Mouse (Mus musculus): ENCODE measurements around the gene Traf5.

The Traf5 gene

GRCm38 (mm10) chr1:192061666-192062306 lies 30.6 kb downstream of the Traf5 start:
- no peak for DNase-seq (ENCODE audit: low spot score)

DNA sequence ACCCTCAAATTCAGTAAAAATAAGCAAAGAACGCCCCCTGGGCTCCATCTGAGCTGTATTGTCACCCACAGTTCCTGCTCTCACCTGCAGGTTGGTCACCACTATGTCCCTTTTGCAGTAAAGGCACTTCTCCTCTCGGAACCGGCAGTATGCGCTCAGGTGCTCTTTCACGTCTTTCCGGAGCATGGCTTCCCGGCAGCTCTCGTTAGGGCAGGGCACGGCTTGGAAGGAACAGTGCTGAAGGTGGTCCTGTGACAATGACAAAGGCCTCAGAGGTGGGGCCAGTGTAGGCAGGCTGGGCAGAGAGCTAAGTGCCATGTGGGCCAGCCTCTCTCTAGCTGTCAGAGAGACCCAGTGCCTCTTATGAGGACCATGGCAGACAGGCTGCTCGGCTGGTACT lies 33.4 kb downstream of the Traf5 start:
- DNase-seq (ENCODE audit: low spot score) = no peak

GRCm38 (mm10) chr1:192053726-192054125 lies 38.6 kb downstream of the Traf5 start:
- DNase-seq (ENCODE audit: low spot score) = no peak

DNA sequence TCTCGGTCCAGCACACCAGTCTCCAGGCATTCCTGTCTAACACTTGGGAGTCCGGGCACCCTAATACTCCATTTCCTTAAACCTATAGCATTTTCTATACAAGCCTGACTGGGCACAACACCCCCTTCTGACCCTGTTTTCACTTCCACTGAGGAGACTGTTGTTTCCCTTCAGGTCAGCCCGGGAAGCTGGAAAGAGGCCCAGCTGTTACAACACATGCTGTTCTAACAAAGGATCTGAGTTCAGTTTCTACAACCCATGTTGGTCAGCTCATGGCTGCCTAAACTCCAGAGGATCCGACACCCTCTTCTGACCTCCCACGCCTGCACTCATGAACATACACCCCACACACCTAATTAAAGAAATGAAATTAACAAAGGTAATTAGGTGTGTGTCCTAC lies 39.4 kb downstream of the Traf5 start:
- DNase-seq (ENCODE audit: low spot score) = no peak

DNA sequence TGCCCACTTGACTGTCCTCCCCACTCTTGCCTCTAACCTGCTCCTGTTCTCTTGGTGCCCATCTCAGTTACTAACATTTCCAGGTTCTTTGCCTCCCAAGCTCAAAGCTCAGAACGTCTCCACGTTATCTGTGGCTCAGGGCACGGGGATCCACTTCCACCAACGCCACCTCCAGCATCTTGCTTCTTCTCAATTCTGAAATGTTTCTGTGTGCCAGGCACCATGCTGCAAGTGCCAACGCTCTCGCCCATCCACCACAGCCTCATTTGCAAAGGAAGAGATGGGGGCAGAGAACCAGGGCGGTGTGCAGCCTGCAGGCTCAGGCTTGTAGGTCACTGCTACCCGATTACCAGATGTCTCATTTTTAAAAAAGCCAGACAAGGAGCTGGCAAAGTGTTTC lies 39.9 kb downstream of the Traf5 start:
- DNase-seq (ENCODE audit: low spot score) = no peak

DNA sequence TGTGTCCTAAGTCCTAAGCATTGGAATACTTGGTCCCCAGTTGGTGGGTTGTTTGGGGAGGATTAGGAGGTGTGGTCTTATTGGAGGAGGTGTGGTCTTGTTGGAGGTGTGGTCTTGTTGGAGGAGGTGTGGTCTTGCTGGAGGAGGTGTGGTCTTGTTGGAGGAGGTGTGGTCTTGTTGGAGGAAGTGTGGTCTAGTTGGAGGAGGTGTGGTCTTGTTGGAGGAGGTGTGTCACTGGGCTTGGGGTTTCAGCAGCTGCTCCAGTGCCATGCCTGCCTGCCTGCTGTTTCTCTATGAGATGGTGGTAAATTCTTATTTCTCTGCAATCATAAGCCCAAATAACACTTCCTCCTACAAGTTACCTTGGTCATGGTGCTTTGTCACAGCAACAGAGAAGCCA lies 93.3 kb downstream of the Traf5 start:
- no peak for DNase-seq (ENCODE audit: low spot score)

GRCm38 (mm10) chr1:191996621-191997185 lies 95.7 kb downstream of the Traf5 start:
- DNase-seq (ENCODE audit: low spot score) = no peak

DNA sequence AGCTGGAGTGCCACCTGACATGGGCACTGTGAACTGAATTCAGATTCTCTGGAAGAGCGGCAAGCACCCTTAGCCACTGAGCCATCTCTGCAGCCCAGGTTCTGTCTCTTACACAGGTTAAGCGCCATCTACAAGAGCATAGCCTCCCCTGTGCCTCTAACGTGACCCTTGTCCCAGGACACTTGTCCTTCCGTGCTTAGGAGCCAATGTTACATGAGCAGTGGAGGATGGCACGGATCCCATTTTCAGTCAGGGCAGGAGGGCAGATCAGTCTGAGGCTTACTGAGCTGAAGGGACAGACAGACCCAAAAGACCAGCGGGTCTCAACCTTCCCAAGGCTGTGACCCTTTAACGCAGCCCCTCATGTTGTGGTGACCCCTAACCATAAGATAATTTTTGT lies 96.4 kb downstream of the Traf5 start:
- DNase-seq (ENCODE audit: low spot score) = no peak

- peak; percentile 66 for DNase-seq (ENCODE audit: low spot score)
These were observed 96.9 kb downstream of the Traf5 start for GRCm38 (mm10) chr1:191995488-191995887.

GRCm38 (mm10) chr1:191994476-191994875 lies 97.9 kb downstream of the Traf5 start:
- no peak for DNase-seq (ENCODE audit: low spot score)

DNA sequence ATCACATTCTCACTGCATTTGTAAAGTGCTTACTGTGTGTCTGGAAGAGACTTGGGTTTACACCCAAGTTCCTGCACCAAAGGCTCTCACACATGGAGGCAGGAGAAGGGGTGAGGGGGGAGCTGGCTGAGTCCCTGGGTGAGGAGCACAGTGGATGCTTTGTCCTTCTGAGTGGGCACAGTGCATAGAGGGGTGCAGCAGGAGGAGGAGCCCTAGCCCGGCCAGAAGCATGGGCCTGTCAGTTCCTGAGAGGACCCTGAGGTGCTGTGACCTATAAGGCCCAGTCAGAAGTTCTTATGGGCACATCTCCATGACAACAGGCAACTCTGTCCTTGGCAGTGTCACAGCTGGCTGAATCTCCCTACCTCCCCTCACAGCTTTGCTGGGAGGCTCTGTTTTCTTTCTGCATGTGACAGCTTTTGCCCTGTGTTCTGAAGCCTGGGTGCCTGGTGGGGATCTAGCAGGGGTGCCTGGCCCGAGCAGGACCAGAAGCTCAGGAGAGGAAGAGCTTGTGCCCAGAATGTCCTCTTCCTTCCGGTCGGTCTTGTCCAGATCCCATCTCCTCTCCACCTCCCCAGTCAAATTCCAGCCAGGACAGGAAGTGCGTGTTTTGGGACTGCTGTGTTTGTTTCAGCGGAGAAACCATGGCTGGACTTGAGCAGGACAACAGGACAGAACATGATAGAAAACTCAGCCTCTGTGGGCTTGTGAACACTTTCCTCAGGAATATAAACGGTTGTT lies 100.1 kb downstream of the Traf5 start:
- DNase-seq (ENCODE audit: low spot score) = no peak

DNA sequence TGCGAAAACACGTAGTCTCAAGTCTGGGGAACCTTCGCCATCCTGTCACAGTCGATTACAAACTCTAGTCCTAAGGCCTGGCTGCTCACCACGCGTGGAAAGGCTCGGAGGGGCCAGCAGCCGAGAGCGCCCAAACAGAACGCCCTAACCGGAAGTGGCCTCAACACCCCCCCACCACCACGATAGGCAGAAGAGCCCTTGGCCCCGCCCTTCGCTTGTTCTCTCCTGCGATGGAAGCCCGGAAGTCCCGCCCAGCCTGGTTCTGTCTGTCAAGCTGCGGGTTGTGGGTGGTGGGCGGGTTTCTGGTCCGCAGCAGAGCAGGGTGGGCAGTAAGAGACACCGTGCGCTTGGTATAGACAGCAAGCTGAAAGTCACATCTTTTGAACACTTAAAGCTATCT lies 102.4 kb downstream of the Traf5 start:
- peak; percentile 83 for DNase-seq (ENCODE audit: low spot score)

GRCm38 (mm10) chr1:191989060-191989459 lies 103.3 kb downstream of the Traf5 start:
- no peak for DNase-seq (ENCODE audit: low spot score)

DNA sequence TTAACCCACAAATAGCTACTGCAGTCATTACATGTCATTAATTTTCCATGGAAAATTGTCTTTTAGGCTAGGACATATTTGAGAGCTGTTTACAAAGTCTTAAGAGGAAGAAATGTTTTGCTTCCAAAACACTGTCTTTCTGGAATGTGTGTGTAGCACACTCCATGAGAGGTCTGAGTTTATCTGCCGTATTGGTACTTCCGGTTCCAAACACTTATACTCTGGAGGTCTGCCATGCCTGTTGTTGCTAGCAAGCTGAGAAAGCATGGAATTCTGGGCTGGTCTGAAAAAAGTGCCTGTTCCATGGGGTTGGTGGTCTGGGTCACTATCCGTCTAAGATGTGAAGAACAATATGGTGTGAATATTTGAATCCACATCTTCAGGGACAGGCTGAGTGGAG lies 103.7 kb downstream of the Traf5 start:
- DNase-seq (ENCODE audit: low spot score) = no peak

DNA sequence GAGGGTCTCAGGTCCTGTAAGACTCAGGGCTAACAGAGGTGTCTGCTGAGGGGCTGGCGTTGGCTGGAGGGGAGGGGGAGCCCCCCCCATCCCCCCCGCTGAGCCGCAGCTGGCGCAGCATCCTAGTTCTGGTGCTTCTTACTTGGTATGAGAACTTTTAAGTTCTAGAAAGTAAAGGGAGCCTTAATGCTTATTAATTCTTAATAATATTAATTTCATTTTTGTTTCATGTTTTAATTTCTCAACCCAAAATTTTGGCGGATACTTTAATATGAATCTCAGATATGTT lies 104.9 kb downstream of the Traf5 start:
- no peak for DNase-seq (ENCODE audit: low spot score)

DNA sequence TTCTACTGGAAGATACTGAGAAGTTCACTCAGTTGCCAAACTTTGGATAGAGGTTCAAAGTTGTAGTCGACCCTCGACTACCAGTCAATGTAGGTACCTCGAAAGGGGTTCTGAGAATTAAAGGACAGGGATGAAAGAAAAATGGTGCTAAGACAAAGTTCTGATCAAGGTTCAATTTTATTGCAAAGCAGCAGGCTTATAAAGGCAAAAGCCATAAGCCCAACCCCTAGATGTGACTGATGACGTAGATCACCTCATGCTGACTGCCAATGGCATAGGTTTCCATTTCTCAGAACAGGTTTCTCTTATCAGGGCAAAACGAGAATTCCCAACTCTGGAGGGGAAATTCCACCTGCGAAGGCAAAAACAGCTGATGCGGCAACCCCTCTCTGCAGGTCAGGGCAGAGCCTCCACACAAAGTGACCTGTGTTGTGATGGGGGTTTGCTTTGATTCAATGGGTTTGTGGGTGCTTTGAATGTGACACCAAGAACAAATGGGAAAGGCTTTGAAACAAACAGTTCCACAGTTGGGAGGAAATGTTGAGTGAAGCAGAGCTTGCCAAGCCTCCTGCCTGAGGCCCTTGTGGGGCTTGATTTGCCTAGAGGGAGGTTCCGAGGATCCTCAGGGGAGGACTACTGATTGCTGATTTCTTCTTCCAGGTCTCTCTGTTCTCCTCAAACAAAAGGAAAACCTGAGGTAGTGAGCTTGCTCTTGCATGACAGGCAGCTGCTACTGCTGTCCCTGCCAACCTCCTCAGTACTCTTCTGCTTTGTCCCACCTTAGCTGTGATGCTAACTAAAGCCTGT lies 105.5 kb downstream of the Traf5 start:
- no peak for DNase-seq (ENCODE audit: low spot score)

DNA sequence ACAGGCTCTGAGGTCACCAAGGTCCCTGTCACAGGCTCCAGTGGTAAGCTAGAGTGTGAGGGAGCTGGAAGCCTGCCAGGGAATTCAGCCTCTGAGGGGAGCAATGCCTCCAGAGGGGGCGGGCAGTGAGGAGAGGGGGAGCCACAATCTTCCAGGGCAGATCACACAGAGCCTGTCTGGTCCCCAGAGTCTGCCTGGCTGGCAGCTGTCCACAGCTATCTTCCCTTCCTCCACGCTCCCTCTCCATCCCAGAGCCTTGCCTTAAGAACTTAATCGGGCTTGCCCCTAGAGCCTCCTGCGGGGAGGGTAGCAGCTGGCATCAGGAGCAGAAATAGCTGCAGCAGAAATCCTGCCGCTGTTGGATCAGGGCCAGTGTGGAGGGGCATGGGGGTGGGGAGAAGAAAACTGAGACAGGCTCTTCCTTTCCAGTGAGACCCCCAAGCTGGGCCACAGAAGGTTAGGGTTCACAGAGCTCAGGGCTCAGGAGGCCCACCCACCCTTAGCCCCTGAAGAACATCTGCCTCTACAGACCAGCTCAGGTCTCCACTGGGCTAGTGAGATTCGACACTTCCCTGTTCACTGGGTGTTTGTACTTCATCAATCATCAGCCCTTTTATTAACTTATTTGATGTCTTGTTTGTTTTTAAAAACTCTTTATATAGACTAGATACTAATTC lies 110.8 kb downstream of the Traf5 start:
- no peak for DNase-seq (ENCODE audit: low spot score)

GRCm38 (mm10) chr1:191977187-191977586 lies 115.2 kb downstream of the Traf5 start, which contains the start of gene Rd3:
TSS of gene Rd3 (plus strand) at chr1:191977370.
- DNase-seq (ENCODE audit: low spot score) = no peak

DNA sequence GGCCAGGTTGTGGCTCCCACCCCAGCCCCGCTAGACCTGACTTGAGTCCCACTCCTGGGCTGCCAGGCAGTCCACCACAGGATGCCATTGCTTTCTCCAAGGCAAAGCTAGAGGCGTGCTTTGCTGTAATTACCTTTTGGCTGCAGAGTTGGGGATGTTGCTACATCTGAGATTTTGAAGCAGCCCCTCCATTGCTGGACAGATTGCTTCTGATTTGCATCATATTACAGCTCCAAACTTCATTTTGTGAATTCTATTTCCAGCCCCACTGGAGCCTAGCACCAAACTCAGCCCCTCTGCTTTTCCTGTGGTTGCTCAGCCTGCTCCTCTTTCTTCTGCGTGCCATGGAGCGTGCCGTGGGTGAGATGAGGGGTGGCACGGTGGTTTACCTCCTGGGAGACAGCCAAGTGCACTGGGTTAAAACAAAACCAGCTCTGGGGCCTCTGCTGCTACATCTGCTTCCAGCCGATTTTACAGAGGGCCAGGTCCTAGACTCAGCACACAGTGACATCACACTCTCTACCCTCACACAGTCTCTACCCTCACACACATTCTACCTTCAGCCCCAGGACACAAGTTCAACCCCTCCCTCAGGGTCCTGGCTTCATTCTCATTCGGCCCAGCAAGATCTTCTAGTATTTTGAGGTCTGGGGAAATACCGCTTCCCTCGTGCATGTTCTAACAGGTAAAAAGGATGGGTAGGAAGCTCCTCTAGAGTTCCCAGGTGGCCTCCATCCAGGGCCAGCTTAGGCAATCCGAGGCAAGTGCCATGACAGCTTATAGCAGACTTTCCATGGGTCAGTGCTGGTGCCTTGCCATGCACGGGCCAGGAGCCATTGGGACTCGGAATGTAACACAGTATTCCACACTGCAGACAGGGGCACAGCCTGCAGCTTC lies 117.6 kb downstream of the Traf5 start:
- DNase-seq (ENCODE audit: low spot score) = no peak

DNA sequence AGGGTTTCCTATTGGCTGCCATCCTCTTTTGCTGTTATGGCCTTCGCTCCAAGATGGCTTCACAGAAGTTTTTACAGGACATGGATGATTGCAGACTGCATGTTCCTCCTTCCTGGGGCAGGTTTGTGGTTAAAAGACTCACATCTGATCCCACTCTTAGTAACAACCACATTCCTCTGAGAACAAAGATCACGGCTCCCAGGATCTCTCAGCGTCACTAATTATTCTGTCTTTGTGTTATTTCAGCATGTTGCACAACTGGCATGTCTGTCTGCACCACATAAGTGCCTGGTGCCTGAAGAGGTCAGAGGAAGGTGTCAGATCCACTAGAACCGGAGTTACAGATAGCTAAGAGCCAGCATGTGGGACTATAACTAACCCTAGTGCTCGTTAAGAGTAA lies 122.4 kb downstream of the Traf5 start:
- no peak for DNase-seq (ENCODE audit: low spot score)

DNA sequence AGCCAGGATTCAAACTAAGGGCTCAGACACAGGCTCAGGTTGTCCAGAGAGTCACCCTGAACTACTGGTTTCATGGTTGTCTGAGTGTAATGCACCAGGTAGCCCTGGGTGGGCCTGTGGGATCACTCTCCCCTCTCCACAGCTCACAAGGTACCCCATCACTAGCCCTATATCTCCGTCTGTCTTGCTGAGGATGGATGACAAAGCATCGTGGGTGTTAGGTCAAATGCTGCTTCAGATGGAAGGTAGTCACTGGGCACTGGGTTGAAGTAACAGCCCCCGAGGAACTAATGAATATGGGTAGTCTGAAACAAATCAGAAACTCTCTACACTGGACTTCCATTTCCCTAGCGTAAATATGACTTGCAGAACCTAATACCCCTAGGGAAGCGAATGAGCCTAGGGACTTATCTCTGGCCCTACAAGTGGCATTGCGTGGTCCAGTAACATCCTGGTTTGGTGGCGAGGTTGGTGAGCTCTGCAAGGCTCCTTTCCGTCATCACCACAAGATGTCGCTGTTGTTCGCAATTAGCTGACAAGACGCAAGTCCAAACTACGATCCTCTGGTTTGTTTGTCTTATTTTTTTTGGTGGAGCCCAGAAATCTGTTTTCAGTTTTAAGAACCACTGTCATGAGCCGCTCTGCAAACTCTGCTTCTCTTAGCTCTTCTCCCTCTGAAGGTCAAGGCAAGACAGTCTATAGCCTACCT lies 127.4 kb downstream of the Traf5 start:
- peak; percentile 58 for DNase-seq (ENCODE audit: low spot score)
